Mouse (Mus musculus) cerebellum, adult 18-20 months (tissue): ENCODE results near the gene Srsf12.

Experiments
- DNase-seq, 2 experiments: peaks; one replicate each; pipeline ENCODE4 v3.0.0; 2021

The Srsf12 gene

DNA sequence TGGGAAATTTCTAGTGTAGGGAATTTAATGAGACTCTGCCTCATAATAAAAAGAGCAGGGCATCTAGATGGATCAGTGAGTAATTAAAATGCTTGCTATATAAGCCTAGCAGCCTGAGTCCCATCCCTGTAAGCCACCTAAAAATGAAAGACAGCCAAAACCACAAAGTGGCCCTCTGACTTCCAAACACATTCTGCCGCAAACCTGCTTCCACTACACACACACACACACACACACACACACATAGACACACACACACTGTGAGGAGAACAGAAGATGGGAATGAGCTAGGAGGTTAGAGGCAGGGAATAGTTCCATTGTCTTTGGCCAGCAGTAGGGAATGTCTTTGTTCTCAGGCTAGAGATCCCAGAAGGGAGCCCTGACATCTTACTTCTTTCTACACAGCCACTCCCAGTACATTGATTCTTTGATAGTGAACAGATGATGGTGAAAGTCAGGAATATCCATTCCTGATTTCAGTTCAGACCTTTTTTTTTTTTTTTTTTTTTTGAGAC, 41.0 kb downstream of the Srsf12 start:
- DNase-seq: no peak

DNA sequence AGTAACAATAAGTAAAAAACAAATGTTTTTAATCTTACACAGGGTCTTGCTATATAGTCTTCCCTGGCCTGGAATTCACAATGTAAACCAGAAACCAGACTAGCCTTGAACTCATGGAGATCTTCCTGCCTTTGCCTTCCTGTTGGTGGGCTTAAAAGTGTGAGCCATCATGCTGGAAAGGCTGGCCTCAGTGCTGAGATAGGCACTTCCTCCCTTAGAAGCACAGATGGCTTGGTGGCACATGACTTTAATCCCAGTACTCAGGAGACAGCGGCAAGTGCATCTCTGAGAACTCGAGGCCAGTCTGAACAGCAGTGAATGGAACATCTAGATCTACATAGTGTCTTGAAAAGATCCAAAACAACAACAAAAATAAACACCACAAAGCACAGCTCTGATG, 42.1 kb downstream of the Srsf12 start:
- no peak for DNase-seq

DNA sequence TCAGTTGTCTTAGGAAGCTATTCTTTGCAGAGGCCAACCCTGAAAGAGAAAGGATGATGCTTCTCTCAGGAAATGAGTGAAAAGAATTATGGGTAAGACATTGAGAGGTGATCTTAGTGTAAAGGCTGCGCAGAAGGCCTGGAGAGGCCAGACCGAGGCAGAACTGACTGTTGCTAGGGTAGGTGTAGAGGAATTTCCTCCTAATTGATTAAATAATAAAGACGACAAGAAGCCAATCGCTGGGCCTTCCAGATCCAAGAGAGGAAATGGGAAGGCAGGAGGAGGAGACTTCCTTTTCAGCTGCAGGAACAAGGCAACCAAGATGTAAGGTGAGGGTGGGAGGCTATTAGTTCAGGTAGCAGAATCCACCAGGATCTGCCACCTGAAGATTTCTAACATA, 45.9 kb downstream of the Srsf12 start:
- DNase-seq: no peak

DNA sequence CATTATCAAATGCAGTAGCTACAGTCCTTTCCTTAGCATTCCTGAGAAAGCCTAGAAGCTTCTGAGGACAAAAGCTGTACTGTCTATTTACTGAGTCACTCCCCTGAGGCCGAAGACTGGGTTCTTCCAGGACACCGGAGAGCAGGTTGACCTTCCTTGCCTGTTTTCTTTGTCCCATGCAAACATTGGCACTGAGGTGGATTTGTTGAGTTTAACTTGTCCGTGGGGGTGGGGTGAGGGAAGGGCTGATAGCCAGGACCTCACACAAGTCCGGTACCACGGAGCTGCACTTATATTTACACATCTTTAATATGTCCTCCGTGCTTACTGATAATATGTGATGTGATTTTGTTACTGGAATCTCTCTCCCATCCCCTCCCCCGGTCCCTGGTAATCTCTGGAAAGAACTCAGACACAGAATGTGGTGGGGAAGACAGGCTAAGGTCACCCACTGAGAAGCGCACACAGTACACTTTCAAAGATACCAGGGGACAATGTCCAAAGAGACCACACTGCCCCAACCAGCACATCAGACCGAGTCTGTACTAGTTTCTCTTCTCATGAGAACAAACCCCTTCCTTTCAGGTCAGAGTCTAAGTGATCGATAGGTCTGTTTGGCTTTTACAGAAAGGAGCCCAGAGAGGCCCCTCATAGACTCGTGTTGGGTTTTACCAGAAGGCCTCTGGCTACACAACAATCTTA, 48.6 kb downstream of the Srsf12 start:
- DNase-seq: no peak

DNA sequence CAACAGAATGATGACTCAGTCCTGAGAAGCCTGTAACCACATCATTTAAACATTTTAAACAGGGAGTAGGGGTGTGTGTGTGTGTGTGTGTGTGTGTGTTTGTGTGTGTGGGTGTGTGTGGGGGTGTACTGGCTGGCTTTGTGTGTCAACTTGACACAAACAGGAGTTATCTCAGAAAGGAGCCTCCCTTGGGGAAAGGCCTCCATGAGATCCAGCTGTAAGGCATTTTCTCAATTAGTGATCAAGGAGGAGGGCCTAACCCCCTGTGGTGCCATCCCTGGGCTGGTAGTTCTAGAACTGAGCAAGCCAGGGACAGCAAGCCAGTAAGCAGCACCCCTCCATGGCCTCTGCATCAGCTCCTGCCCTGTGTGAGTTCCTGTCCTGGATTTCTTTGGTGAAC, 51.5 kb downstream of the Srsf12 start:
- no peak for DNase-seq

DNA sequence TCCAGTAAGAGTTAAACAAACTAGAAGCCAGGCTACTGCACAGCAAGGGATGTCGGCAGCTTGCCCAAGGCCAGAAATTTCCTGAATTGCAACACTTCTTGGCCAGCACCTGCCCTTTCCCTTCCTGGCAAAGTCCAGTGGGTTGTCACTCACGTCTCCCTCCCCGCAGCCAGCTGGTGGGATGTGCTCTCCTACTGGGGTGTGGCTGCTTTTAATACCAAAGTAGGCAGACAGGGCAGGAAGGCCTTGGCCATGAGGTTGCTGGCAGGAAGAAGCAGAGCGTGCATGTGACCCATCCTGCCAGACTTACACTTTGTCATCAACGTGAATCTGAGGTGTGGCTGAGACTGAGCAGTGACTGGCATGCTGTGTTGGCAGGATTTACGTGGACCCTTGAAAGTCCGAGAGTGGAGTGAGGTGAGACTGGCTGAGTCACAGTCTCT, 52.5 kb downstream of the Srsf12 start:
- peak; percentile 79 to 81 for DNase-seq

DNA sequence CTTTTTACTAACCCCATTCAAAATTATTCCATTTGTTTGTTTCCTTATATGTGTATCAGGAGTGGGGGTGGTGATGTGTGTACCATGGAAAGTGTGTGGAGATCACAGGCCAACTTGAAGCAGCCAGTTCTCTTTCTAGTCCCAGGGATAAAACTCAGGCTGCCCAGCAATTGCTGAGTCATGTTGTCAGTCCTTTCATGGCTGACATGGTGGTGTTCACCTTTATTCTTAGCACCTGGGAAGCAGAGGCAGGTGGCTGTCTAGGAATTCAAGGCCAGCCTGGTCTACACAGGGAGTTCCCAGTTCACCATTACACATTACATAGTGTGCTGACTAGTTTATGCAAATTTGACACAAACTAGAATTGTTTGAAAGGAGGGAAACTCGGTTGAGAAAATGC, 54.1 kb downstream of the Srsf12 start:
- DNase-seq: no peak

DNA sequence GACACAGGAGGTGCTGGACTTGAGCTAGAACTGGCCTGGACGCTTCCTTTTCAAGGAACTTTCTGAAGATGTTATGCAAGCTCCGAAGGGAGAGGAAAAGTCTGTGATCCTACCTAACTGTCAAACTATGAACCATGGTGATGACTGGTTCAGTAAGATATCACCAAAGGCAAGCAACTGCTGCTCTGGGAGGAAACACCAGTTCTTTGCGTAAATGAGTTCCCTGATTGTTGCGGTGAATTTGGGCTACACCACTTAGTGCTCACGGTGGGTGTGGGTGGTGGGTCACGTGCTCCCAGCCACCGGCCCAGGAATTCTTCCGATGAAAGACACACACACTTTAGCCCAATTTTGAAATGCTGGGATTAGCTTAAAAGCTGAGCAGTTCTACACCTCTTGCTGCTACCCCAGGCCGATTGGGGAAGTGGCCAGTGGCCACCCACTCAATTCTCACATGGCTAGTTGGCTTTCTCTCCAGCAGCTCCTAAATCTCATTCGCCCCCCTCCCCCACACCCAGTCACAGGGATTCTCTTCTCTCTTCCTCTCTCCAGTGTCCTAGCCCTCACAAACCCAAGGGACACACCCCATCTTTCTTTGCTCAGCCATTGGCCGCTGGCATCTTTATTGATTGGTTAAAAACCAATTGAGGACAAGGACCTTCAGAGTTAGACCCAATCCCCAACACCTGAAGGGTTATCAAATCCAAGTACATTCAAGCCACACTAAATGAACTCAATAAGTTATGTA, 56.4 kb downstream of the Srsf12 start:
- no peak for DNase-seq

DNA sequence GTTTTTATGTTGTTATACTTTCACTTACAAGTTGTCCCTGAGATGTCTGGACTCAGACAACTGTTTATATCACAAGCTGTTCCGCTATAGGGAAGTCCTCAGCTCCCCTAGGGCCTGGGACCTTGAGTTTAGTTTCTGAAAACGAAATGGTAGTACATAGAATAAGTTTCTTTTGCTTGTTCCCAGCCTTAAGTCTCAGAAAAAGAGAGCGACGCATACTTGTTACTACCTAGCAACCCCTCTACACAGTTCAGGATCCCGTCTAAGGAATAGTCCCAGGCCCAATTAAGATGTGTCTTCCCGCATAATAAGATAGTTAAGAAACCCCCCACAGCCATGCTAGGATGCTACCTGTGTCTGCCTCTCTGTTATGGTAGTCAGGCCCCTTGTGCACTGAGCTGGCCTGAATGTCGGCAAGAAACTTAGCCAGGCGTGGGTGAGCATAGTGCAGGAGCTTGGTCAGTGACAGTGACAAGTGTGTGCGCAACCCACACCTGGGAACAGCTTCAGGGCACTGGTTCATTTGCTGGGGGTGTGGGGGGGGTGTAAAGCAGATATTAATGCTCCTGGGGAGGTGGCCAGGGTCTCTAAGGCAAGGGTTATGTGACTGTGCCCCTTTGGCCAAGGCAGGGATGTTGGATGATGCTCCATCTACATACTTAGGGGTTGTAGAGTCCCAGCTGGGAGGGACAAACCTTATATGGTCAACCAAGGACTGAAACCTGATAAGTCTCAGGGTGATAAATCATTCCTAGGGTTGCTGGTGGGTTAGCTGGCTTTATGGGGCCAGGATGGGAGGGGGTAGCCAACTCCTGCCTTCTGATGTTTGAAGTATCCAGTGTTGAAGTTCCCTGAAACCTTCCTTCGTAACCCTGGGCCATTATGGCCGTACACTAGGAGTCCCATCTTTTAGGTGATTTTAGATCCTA, 61.9 kb downstream of the Srsf12 start:
- no peak for DNase-seq

DNA sequence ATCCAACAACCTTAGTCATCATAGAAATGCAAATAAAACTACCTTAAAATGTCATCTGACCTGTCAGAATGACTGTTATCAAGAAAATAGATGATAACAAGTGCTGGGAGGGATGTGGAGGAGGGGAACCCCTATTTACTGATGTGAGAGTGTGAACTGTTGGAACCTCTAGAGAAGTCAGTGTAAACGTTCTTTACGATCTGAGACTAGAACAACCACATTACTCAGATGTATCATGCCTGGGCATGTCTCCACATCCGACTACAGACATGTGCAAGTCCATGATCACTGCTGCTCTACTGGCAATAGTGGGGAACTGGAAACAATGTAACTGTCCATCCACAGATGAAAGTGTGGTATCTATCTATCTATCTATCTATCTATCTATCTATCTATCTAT, 64.6 kb downstream of the Srsf12 start:
- no peak for DNase-seq

DNA sequence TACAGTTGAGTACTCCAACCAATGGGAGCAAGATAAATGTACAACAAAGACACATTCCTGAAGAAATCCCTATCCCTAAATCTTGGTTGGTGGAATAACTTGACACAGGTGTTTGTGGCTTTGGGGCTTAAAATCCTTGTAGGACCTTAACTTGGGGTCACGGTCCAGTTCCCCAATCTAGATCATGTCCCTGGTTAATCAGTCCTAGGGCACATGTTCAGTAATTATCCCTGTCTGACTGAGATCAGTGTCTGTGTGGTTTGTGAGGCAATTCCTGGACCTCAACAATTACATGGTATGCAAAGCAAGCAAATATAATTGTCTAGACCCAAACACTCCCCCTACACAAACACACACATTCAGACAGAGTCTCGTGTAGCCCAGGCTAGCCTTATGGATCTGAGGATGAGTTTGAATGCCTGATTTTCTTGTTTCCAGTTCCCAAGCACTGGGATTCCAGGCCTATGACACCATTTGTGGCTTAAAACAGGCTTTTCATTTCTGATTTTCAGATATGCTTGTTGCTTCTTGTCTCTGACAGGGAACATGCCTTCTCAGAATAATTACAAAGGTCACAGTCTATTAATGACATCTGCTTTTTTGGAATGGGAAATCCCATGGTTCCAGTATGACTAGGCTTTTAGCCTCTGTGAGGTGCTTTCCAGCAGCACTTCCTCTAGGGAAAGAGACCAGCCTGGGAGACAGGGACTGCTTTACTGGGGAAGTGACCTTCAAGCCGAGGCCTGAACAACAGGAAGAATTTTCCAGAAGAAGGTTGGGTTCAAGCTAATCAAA, 73.3 kb downstream of the Srsf12 start:
- no peak for DNase-seq
